In the genomic region with DNA sequence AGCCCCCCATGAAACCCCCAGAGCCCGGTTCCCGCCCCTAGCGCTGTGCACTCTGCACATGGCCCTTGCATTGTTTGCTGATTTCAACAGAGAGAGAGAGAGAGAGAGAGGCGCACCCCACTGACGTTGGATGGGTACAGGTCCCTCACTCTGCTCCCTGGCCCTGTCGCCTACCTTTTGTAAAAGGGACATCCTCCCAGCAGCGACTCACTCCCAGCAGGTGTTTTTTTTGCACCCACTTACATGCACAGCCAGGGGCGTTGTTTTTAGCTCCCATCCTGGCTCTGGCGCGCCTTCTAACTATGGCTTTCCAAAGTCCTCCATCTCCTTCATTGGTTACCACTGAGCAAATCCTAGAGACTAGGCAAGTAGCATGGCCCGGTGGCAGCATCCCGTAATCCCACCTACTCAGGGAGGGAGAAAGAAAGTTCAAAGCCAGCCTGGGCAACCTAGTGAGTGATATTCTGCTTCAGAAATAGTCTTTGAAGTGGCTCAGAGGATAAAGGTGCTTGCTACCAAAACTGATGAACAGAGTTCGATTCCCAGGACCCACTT, we compare ENCODE assay signal across 8 mouse cellular contexts. TPM values are rescaled to one million over a fixed set of nuclear protein-coding genes. Genes with fewer than 3 reads are reported as not detected.
DNase-seq lines count a peak whose midpoint lies in the region; ATAC-seq and TF ChIP-seq lines count a peak whose summit lies in the region.

No protein-coding gene starts in this region.

- H3K4me3 ChIP-seq in lung, adult 2 months (replicated peaks; ENCODE audit: extremely low read depth, low read depth, low read length): peak overlapping the region; percentile 60
- H3K4me3 ChIP-seq in embryonic facial prominence, embryonic 14.5 days (ENCODE audit: low read depth, low read length): peak overlapping the region; percentile 64
- peak overlapping the region; percentile 63 for H3K4me3 ChIP-seq in intestine, embryonic 15.5 days (replicated peaks)
- H3K4me3 ChIP-seq in neural tube, embryonic 14.5 days (ENCODE audit: low read depth, low read length): peak overlapping the region; percentile 56

- no peak for TF ChIP-seq POLR2A in lung, adult 2 months (IDR thresholded peaks at IDR 0.05; ENCODE audit: borderline replicate concordance, extremely low read depth, low read depth, low read length)

- no peaks in the 10 kb centered on the region for H3K9me3 ChIP-seq in embryonic facial prominence, embryonic 14.5 days (ENCODE audit: control insufficient read depth, low read length)
- no peaks in the 10 kb centered on the region for H3K9me3 ChIP-seq in intestine, embryonic 15.5 days
- no peaks in the 10 kb centered on the region for H3K9me3 ChIP-seq in neural tube, embryonic 14.5 days (ENCODE audit: control insufficient read depth, low read length)

- ATAC-seq in embryonic facial prominence, embryonic 14.5 days (ENCODE audit: low read depth): no peak; the same call in 1 of the 2 replicates
- ATAC-seq in intestine, embryonic 15.5 days: no peak
- no peak for ATAC-seq in neural tube, embryonic 14.5 days (ENCODE audit: low read depth)

- 0 out of 2 replicates have a peak, but pooled peaks cover 6% of the 10 kb centered on the region for H3K36me3 ChIP-seq in embryonic facial prominence, embryonic 14.5 days (ENCODE audit: control insufficient read depth, insufficient read depth, low read length)
- no peaks in the 10 kb centered on the region for H3K36me3 ChIP-seq in intestine, embryonic 15.5 days
- no peaks in the 10 kb centered on the region for H3K36me3 ChIP-seq in neural tube, embryonic 14.5 days (ENCODE audit: control insufficient read depth, insufficient read depth, low read length)

- WGBS in lung, adult 2 months: 18% methylated on average over 13 of the region's 13 CpGs
- whole genome bisulfite sequencing in embryonic facial prominence, embryonic 14.5 days: 13% methylated on average over 9 of the region's 13 CpGs
- 11% methylated on average over 13 of the region's 13 CpGs for WGBS in intestine, embryonic 15.5 days
- WGBS in neural tube, embryonic 14.5 days: 10% methylated on average over 12 of the region's 13 CpGs

- TF ChIP-seq CTCF in lung, adult 2 months (IDR thresholded peaks at IDR 0.05; ENCODE audit: insufficient read depth, low read length): no peak

- H3K27ac ChIP-seq in embryonic facial prominence, embryonic 14.5 days (replicated peaks; ENCODE audit: low read depth, low read length): peak overlapping the region; percentile 92
- H3K27ac ChIP-seq in intestine, embryonic 15.5 days: peak overlapping the region; percentile 95
- peak overlapping the region; percentile 96 for H3K27ac ChIP-seq in neural tube, embryonic 14.5 days (ENCODE audit: low read depth, low read length)

- H3K9ac ChIP-seq in embryonic facial prominence, embryonic 14.5 days (ENCODE audit: low read depth, low read length): peak overlapping the region; percentile 77
- peak overlapping the region; percentile 79; the same call in 1 of the 2 replicates for H3K9ac ChIP-seq in intestine, embryonic 15.5 days
- peak overlapping the region; percentile 89 for H3K9ac ChIP-seq in neural tube, embryonic 14.5 days (replicated peaks; ENCODE audit: low read depth, low read length)

- H3K4me2 ChIP-seq in embryonic facial prominence, embryonic 14.5 days (ENCODE audit: low read depth, low read length): peak overlapping the region; percentile 90
- peak overlapping the region; percentile 99 for H3K4me2 ChIP-seq in intestine, embryonic 15.5 days (replicated peaks)
- H3K4me2 ChIP-seq in neural tube, embryonic 14.5 days (ENCODE audit: low read depth, low read length): peak overlapping the region; percentile 98

- H3K4me1 ChIP-seq in lung, adult 2 months (ENCODE audit: control insufficient read depth, insufficient read depth, low read length): peaks cover 14% of the 10 kb centered on the region
- peaks cover 22% of the 10 kb centered on the region for H3K4me1 ChIP-seq in embryonic facial prominence, embryonic 14.5 days (ENCODE audit: control insufficient read depth, insufficient read depth, low read length)
- H3K4me1 ChIP-seq in intestine, embryonic 15.5 days (replicated peaks): peaks cover 45% of the 10 kb centered on the region
- peaks cover 21% of the 10 kb centered on the region; the same call in 1 of the 2 replicates for H3K4me1 ChIP-seq in neural tube, embryonic 14.5 days (ENCODE audit: control insufficient read depth, insufficient read depth, low read length)

- DNase-seq in lung, adult 2 months: peak; percentile 27
- DNase-seq in lung, postnatal 4 days: no peak
- DNase-seq in embryonic facial prominence, embryonic 14.5 days (ENCODE audit: low spot score): no peak
- no peak for DNase-seq in urinary bladder, adult 18-20 months (ENCODE audit: low spot score in 2 of 2)
- no peak for DNase-seq in retina, embryonic 14.5 days (ENCODE audit: low spot score)
- no peak for DNase-seq in thymus, postnatal 10 days (ENCODE audit: low spot score in 2 of 2)

- H3K27me3 ChIP-seq in embryonic facial prominence, embryonic 14.5 days (replicated peaks; ENCODE audit: control insufficient read depth, insufficient read depth, low read length): peaks cover 19% of the 10 kb centered on the region
- no peaks in the 10 kb centered on the region for H3K27me3 ChIP-seq in intestine, embryonic 15.5 days (replicated peaks)
- H3K27me3 ChIP-seq in neural tube, embryonic 14.5 days (ENCODE audit: control insufficient read depth, insufficient read depth, low read length): peaks cover 2% of the 10 kb centered on the region; the same call in 1 of the 2 replicates

RNA-seq across cellular contexts. Expression of a gene that starts 6.1 kb away (rescaled TPM):
- polyA plus RNA-seq in lung, adult 2 months (2012; rRNA removed): 31.8 and 48.2 TPM in 2 replicates
- polyA plus RNA-seq in embryonic facial prominence, embryonic 14.5 days (2014; fragmentation: Nextera tagmentation; extraction: Ambion mirVana): 4.0 and 4.6 TPM in 2 replicates
- polyA plus RNA-seq in intestine, embryonic 15.5 days (2015; fragmentation: Nextera tagmentation; extraction: Ambion mirVana): 5.9 and 6.4 TPM in 2 replicates
- 13.7 and 19.7 TPM in 2 replicates for polyA plus RNA-seq in neural tube, embryonic 14.5 days (2014; fragmentation: Nextera tagmentation; extraction: Ambion mirVana)

RNA-seq across cellular contexts. Expression of a gene that starts 27.7 kb away (rescaled TPM):
- polyA plus RNA-seq in lung, adult 2 months (2012; rRNA removed): 31.2 and 47.3 TPM in 2 replicates
- 10.9 and 13.7 TPM in 2 replicates for polyA plus RNA-seq in embryonic facial prominence, embryonic 14.5 days (2014; fragmentation: Nextera tagmentation; extraction: Ambion mirVana)
- 23.3 and 24.7 TPM in 2 replicates for polyA plus RNA-seq in intestine, embryonic 15.5 days (2015; fragmentation: Nextera tagmentation; extraction: Ambion mirVana)
- polyA plus RNA-seq in neural tube, embryonic 14.5 days (2014; fragmentation: Nextera tagmentation; extraction: Ambion mirVana): 14.8 and 15.8 TPM in 2 replicates

RNA-seq across cellular contexts. Expression of a gene that starts 40.9 kb away (rescaled TPM):
- 54.0 and 76.4 TPM in 2 replicates for polyA plus RNA-seq in lung, adult 2 months (2012; rRNA removed)
- polyA plus RNA-seq in embryonic facial prominence, embryonic 14.5 days (2014; fragmentation: Nextera tagmentation; extraction: Ambion mirVana): 21.1 and 23.4 TPM in 2 replicates
- polyA plus RNA-seq in intestine, embryonic 15.5 days (2015; fragmentation: Nextera tagmentation; extraction: Ambion mirVana): 16.4 and 16.6 TPM in 2 replicates
- polyA plus RNA-seq in neural tube, embryonic 14.5 days (2014; fragmentation: Nextera tagmentation; extraction: Ambion mirVana): 45.1 and 58.6 TPM in 2 replicates

RNA-seq across cellular contexts. Expression of a gene that starts 55.0 kb away (rescaled TPM):
- polyA plus RNA-seq in lung, adult 2 months (2012; rRNA removed): 36.1 and 39.2 TPM in 2 replicates
- polyA plus RNA-seq in embryonic facial prominence, embryonic 14.5 days (2014; fragmentation: Nextera tagmentation; extraction: Ambion mirVana): 4.1 and 4.4 TPM in 2 replicates
- 2.4 TPM in 2 replicates for polyA plus RNA-seq in intestine, embryonic 15.5 days (2015; fragmentation: Nextera tagmentation; extraction: Ambion mirVana)
- polyA plus RNA-seq in neural tube, embryonic 14.5 days (2014; fragmentation: Nextera tagmentation; extraction: Ambion mirVana): 0.83 and 2.6 TPM in 2 replicates
